In the genomic region with DNA sequence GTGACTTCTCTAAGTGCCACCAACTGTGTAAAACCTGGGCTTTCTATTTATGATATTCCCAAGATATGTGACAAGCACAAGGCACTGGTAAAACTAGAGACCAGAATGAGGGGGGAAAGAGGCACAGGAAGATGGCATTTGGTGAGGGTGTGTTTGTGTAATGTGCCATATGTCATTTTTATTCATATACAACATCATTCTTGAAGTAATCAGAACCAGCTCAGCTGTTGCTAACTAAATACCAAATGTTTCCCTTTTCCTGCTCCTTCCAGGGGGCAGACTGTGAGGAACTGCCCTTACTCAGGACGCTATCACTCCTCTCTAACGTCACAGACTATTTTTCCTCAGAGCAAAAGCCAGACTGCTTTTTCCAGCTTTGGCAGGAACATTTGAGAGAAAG, we compare ENCODE assay signal across 10 mouse cellular contexts.
DNase-seq lines count a peak whose midpoint lies in the region; TF ChIP-seq lines count a peak whose summit lies in the region.
"Had no signal": no experiment of that assay in that cellular context is flagged by ENCODE, and none has a peak within 500 bp of the region (broad histone marks: within the 10 kb centered on the region; RNA-seq: fewer than 3 reads in every experiment).

No protein-coding gene starts in this region.

- H3K4me3 ChIP-seq in gastrocnemius, adult 2 months, result no peak overlapping the region

- intact Hi-C loops in gastrocnemius, adult 2 months (cut with DNase I), result loop anchor here (5.0 kb wide), 1 partner anchor 69 kb away; no protein-coding TSS in a partner anchor

- peak overlapping the region; percentile 46 for H3K27ac ChIP-seq in gastrocnemius, adult 2 months

- no peak for TF ChIP-seq CTCF in gastrocnemius, adult 2 months (IDR thresholded peaks at IDR 0.05)

- DNase-seq in gastrocnemius, adult 2 months, result no peak
- no peak for DNase-seq in gastrocnemius, adult 18-20 months (ENCODE audit: low spot score)
- DNase-seq in layer of hippocampus, adult 11-12 months (ENCODE audit: low spot score), result peak; percentile 23
- no peak for DNase-seq in layer of hippocampus, postnatal 25 days (ENCODE audit: extremely low spot score in 1 of 2, low spot score in 1 of 2)
- DNase-seq in cerebellum, adult 9-11 months, result peak; percentile 42
- peak; percentile 40 to 60 for DNase-seq in layer of hippocampus, adult 18-20 months (ENCODE audit: low spot score in 2 of 2)
- DNase-seq in T-cell, adult 2 months (ENCODE audit: low spot score), result no peak
- no peak for DNase-seq in thymus, postnatal 10 days (ENCODE audit: low spot score in 2 of 2)
- DNase-seq: gastrocnemius, postnatal 10 days; spleen, adult 18-20 months had no signal

Comparison
In these comparisons a context has a peak if more than half of its experiments do, and no peak if none do; other contexts are left out.
1. DNase-seq: peak in layer of hippocampus, adult 11-12 months (single experiment), cerebellum, adult 9-11 months (single experiment) and layer of hippocampus, adult 18-20 months (2 of 2); none in gastrocnemius, adult 2 months (single experiment), gastrocnemius, adult 18-20 months (single experiment), layer of hippocampus, postnatal 25 days (0 of 2), T-cell, adult 2 months (single experiment) and thymus, postnatal 10 days (0 of 2).